Mouse (Mus musculus) G1E (cell line): ENCODE measurements at regions not wholly inside any gene's neighbourhood (a gene's known extent, or its start where the extent isn't known, plus 50 kb on each side); places are given as distances from the start of the nearest gene placed in this dataset.

Experiments
- ATAC-seq: 2 replicates; pipeline ENCODE4 v1.8.0; 2016; ENCODE audit warnings: mild to moderate bottlenecking; ENCODE audit not compliant: insufficient number of reproducible peaks, poor library complexity, low FRiP score, severe bottlenecking; ENCODE audit errors: extremely low read depth
- DNase-seq: peaks from one replicate; pipeline ENCODE4 v3.0.0; 2012; ENCODE audit warnings: low spot score
- H3K27me3 ChIP-seq: 2 replicates; pipeline ENCODE4 v1.6.1; 2012; ENCODE audit warnings: mild to moderate bottlenecking, low read length, inconsistent platforms; ENCODE audit not compliant: insufficient read depth
- H3K36me3 ChIP-seq: replicated peaks from 2 replicates; pipeline ENCODE3; 2012; ENCODE audit warnings: mild to moderate bottlenecking, inconsistent platforms
- H3K4me1 ChIP-seq: 2 replicates; pipeline ENCODE4 v1.6.1; 2012; ENCODE audit warnings: low read depth, low read length, inconsistent platforms, mixed read lengths; ENCODE audit not compliant: insufficient read depth
- H3K4me3 ChIP-seq: 2 replicates; pipeline ENCODE4 v1.5.1; 2012; ENCODE audit warnings: low read depth, mild to moderate bottlenecking, inconsistent platforms, low read length, moderate library complexity, mixed read lengths
- H3K9me3 ChIP-seq: replicated peaks from 2 replicates; pipeline ENCODE4 v1.6.1; 2012; ENCODE audit warnings: inconsistent platforms
- CTCF ChIP-seq: IDR thresholded peaks from 2 replicates; pipeline ENCODE4 v1.5.1; 2012; ENCODE audit warnings: low read depth, low read length, inconsistent platforms, mixed read lengths
- GATA1 ChIP-seq: IDR thresholded peaks from 2 replicates; pipeline ENCODE4 v1.6.1; 2012; ENCODE audit warnings: borderline replicate concordance, low read length, inconsistent platforms, mixed read lengths
- GATA2 ChIP-seq: IDR thresholded peaks from 2 replicates; pipeline ENCODE4 v1.6.1; 2012; ENCODE audit warnings: low read depth, low read length, inconsistent platforms, borderline replicate concordance
- POLR2AphosphoS5 ChIP-seq: IDR thresholded peaks from 2 replicates; pipeline ENCODE4 v1.6.1; 2012; ENCODE audit warnings: low read depth, low read length, inconsistent platforms; ENCODE audit not compliant: insufficient replicate concordance
- TAL1 ChIP-seq: conservative IDR thresholded peaks from 2 replicates; pipeline ENCODE4 v1.6.1; 2012; ENCODE audit warnings: low read depth, low read length, inconsistent platforms, mixed read lengths

DNA sequence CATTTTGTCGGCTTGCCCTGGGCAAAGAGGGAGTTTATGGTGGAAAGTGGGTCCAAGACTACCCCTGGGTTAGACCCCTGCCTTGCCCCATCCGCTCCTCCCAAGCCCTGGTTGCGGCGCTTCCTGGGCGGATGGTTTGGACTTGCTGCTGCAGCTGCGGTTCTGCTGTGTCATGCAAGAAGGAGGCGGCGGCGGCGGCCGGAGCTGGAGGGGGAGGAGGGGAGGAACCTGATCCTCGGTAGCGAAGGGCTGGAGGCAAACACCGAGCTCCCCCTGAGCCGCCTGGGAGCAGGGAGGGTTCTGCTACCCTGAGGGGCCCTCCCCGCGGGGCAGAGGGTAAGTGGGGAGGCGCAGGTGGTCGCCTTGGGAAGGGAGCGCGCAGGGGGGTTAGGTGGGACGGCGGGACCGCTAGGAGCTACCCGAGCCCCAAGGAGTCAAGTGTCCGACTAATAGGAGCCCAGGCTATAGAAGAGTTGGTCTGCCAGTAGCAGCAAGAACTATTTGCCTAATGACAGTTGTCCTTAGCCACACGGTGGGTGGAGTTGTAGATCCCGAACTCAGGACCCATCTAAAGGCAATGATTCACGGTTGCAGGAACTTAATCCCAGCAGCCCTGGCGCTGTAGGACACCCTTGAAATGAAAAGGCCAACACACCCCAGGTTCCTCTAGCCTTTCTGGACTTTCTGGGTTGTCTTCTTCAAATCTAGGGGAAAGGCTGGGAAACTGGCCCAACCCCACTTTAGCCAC, 178.2 kb upstream of the Mkln1 start:
- ATAC-seq = no peak
- H3K4me1 ChIP-seq = peaks cover 4% of the 10 kb centered on the region; the same call in 1 of the 2 replicates
- H3K27me3 ChIP-seq = peaks cover 31% of the 10 kb centered on the region
- no peak for DNase-seq
- peaks cover 9% of the 10 kb centered on the region for H3K9me3 ChIP-seq
- H3K36me3 ChIP-seq = no peaks in the 10 kb centered on the region
- H3K4me3 ChIP-seq = no peak overlapping the region
- TF ChIP-seq GATA1 (no peak), TAL1 (no peak)

- Histone ChIP-seq H3K4me3 (no peak overlapping the region), H3K27me3 (peaks cover 31% of the 10 kb centered on the region), H3K36me3 (no peaks in the 10 kb centered on the region), H3K9me3 (peaks cover 3% of the 10 kb centered on the region), H3K4me1 (peaks cover 4% of the 10 kb centered on the region; the same call in 1 of the 2 replicates)
- DNase-seq (no peak), ATAC-seq (no peak)
- no peak for TF ChIP-seq CTCF
- no peak for TF ChIP-seq GATA2
- TF ChIP-seq GATA1 = no peak
- no peak for TF ChIP-seq POLR2AphosphoS5
- no peak for TF ChIP-seq TAL1
These were observed 177.0 kb upstream of the Mkln1 start for GRCm38 (mm10) chr6:31221490-31221889.

DNA sequence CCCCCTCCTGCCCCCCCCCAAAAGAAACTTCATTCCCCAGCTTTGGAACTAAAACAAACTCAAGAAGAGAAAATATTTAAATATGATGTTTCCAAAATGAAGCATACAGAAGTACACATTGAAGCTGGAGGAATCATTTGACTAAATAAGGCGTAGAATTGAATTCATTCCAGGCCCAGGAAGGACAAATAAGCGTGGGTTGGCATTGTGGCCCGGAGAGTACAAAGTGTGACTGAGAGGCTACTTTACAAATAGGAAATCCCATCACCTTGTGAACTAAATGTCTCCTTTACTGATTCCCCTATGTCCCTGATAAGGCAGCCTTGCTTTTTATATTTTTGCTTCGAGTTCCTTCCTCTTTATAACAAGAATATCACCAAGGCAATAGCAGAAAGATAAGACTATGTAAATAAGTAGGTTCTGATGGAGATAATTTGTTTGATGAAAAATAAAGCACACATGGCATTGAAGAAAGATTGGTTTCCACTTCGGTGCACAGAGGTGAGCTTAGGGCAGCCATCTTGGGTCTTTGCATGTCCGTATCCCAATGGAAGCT, 176.4 kb upstream of the Mkln1 start:
- Histone ChIP-seq H3K36me3 (no peaks in the 10 kb centered on the region), H3K4me3 (no peak overlapping the region), H3K27me3 (peaks cover 32% of the 10 kb centered on the region), H3K9me3 (no peaks in the 10 kb centered on the region), H3K4me1 (peaks cover 4% of the 10 kb centered on the region; the same call in 1 of the 2 replicates)
- ATAC-seq (no peak), DNase-seq (no peak)
- TF ChIP-seq CTCF (no peak), GATA2 (no peak), POLR2AphosphoS5 (no peak), TAL1 (no peak), GATA1 (no peak)

GRCm38 (mm10) chr6:31227406-31227805, 171.1 kb upstream of the Mkln1 start:
- H3K4me3 ChIP-seq = no peak overlapping the region
- H3K9me3 ChIP-seq = no peaks in the 10 kb centered on the region
- TF ChIP-seq POLR2AphosphoS5 = no peak
- no peak for TF ChIP-seq GATA2
- no peak for TF ChIP-seq CTCF
- no peak for TF ChIP-seq TAL1
- no peak for TF ChIP-seq GATA1
- no peaks in the 10 kb centered on the region for H3K36me3 ChIP-seq
- DNase-seq (no peak), ATAC-seq (no peak)
- H3K27me3 ChIP-seq = peaks cover 19% of the 10 kb centered on the region; the same call in 1 of the 2 replicates
- no peaks in the 10 kb centered on the region for H3K4me1 ChIP-seq

DNA sequence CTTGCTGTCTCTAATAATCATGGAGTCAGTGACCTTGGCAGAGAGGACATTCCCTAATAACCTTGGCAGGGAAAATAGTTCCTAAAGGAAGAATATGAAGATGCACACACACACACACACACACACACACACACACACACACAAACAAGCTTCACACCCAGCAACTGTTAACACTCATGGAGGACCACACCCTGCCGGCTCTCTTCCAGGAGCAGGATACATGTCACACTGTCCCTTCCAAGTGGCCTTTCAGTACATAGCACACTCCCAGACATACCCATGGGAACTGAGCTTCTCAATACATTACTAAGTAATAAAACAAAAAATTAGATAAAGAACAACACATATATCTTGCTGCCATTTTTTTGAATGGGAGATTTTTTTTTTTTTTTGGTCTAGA, 170.5 kb upstream of the Mkln1 start:
- TF ChIP-seq GATA1 (no peak), GATA2 (no peak), TAL1 (no peak), POLR2AphosphoS5 (no peak), CTCF (no peak)
- DNase-seq (no peak), ATAC-seq (no peak)
- no peak overlapping the region for H3K4me3 ChIP-seq
- no peaks in the 10 kb centered on the region for H3K9me3 ChIP-seq
- no peaks in the 10 kb centered on the region for H3K36me3 ChIP-seq
- H3K27me3 ChIP-seq = peaks cover 19% of the 10 kb centered on the region; the same call in 1 of the 2 replicates
- H3K4me1 ChIP-seq = no peaks in the 10 kb centered on the region

DNA sequence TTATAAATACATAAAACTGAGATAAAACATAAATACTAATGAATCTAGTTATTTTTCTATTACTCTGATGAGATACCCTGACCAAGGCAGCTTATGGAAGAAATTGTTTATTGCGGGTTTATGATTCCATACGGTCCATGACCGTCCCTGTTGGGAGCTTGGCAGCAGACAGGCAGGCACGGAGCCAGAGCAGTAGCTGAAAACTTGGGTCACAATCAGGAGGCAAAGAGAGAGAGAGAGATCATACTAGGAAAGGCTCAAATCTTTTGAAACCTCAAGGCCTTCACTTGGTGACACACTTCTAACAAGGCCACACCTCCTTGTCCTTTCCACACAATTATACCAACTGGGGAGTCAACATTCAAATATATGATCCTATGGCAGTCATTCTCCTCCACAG, 166.7 kb upstream of the Mkln1 start:
- ATAC-seq (no peak), DNase-seq (no peak)
- H3K27me3 ChIP-seq = peaks cover 12% of the 10 kb centered on the region
- H3K4me1 ChIP-seq = no peaks in the 10 kb centered on the region
- TF ChIP-seq GATA2 = no peak
- TF ChIP-seq GATA1 = no peak
- TF ChIP-seq TAL1 = no peak
- TF ChIP-seq CTCF = no peak
- no peak for TF ChIP-seq POLR2AphosphoS5
- H3K9me3 ChIP-seq = no peaks in the 10 kb centered on the region
- H3K4me3 ChIP-seq = no peak overlapping the region
- no peaks in the 10 kb centered on the region for H3K36me3 ChIP-seq
